Mouse (Mus musculus) olfactory bulb, adult 2 months (tissue): ENCODE results near the gene Ap5b1. TPM values are rescaled to one million over a fixed set of nuclear protein-coding genes. Genes with fewer than 3 reads are reported as not detected.
A peak's percentile ranks its signal among the peaks of the same experiment; 100 is the strongest.

Experiments used
- H3K27ac ChIP-seq: fragments of 200-500 bp; 2 replicates; pipeline ENCODE4 v1.5.1; 2012; ENCODE audit warnings: low read depth, low read length; ENCODE audit not compliant: insufficient read depth
- H3K4me1 ChIP-seq: fragments of 200-500 bp; 2 replicates; pipeline ENCODE4 v1.6.1; 2012; ENCODE audit warnings: low read length; ENCODE audit not compliant: control insufficient read depth, insufficient read depth
- H3K4me3 ChIP-seq: fragments of 200-500 bp; 2 replicates; pipeline ENCODE4 v1.5.1; 2012; ENCODE audit warnings: mild to moderate bottlenecking, low read depth, low read length, moderate library complexity; ENCODE audit not compliant: insufficient read depth
- CTCF ChIP-seq: fragments of 200-500 bp; IDR thresholded peaks from 2 replicates; pipeline ENCODE4 v1.5.1; 2012; ENCODE audit warnings: low read depth, mild to moderate bottlenecking, low read length, moderate library complexity; ENCODE audit not compliant: insufficient read depth
- POLR2A ChIP-seq: fragments of 200-500 bp; IDR thresholded peaks from 2 replicates; pipeline ENCODE4 v1.6.1; 2012; ENCODE audit warnings: mild to moderate bottlenecking, low read depth, low read length, moderate library complexity; ENCODE audit not compliant: insufficient read depth
- WGBS: fragments of 180-500 bp; shearing (Covaris S2); methylation state at CpG from one replicate; pipeline ENCODE4 v1.1.7; 2018; 5-methylcytosine and 5-hydroxymethylcytosine counted together
- polyA plus RNA-seq: library from polyadenylated mRNA; stranded (reverse); fragments of >200 nt; gene quantifications from 2 replicates; pipeline ENCODE4 v1.2.4, GENCODE M21; 2012; ENCODE audit warnings: low replicate concordance; ENCODE audit not compliant: missing spikeins, insufficient read depth, insufficient read length

Ap5b1 gene
- polyA plus RNA-seq, 1 experiment: not detected

- H3K4me3 ChIP-seq: no peak overlapping the region
- peaks cover 11% of the 10 kb centered on the region for H3K4me1 ChIP-seq
- H3K27ac ChIP-seq: no peak overlapping the region
- TF ChIP-seq CTCF: no peak
- TF ChIP-seq POLR2A: no peak
- 68% methylated on average over 11 of the region's 11 CpGs for WGBS
These were observed 23.8 kb upstream of the Ap5b1 start for GRCm38 (mm10) chr19:5544031-5544430.

- peaks cover 11% of the 10 kb centered on the region for H3K4me1 ChIP-seq
- TF ChIP-seq CTCF (no peak), POLR2A (no peak)
- H3K27ac ChIP-seq: no peak overlapping the region
- H3K4me3 ChIP-seq: no peak overlapping the region
- 86% methylated on average over 4 of the region's 4 CpGs for WGBS
These were observed 20.3 kb upstream of the Ap5b1 start for GRCm38 (mm10) chr19:5547471-5548056.

GRCm38 (mm10) chr19:5553802-5554201 is 14.0 kb upstream of the Ap5b1 start:
- no peak for TF ChIP-seq POLR2A
- no peak for TF ChIP-seq CTCF
- WGBS: 71% methylated on average over 8 of the region's 8 CpGs
- H3K4me1 ChIP-seq: no peaks in the 10 kb centered on the region

GRCm38 (mm10) chr19:5554212-5554611 is 13.6 kb upstream of the Ap5b1 start:
- Histone ChIP-seq H3K4me1 (no peaks in the 10 kb centered on the region), H3K27ac (no peak overlapping the region), H3K4me3 (no peak overlapping the region)
- TF ChIP-seq CTCF: no peak
- TF ChIP-seq POLR2A: no peak
- 92% methylated on average over 14 of the region's 14 CpGs for WGBS

More at GRCm38 (mm10) chr19:5553802-5554201, 14.0 kb upstream of the Ap5b1 start:
- Histone ChIP-seq H3K27ac (no peak overlapping the region), H3K4me3 (no peak overlapping the region)

GRCm38 (mm10) chr19:5558169-5558568 is 9.7 kb upstream of the Ap5b1 start:
- Histone ChIP-seq H3K4me3 (no peak overlapping the region), H3K4me1 (peaks cover 15% of the 10 kb centered on the region), H3K27ac (no peak overlapping the region)
- TF ChIP-seq CTCF: no peak
- TF ChIP-seq POLR2A: no peak
- 58% methylated on average over 7 of the region's 7 CpGs for WGBS

GRCm38 (mm10) chr19:5558770-5559169 is 9.1 kb upstream of the Ap5b1 start:
- Histone ChIP-seq H3K4me3 (no peak overlapping the region), H3K27ac (no peak overlapping the region), H3K4me1 (peaks cover 15% of the 10 kb centered on the region)
- WGBS: 75% methylated on average over 8 of the region's 8 CpGs
- TF ChIP-seq POLR2A (no peak), CTCF (no peak)

GRCm38 (mm10) chr19:5559229-5559628 is 8.6 kb upstream of the Ap5b1 start:
- Histone ChIP-seq H3K4me1 (peaks cover 15% of the 10 kb centered on the region), H3K4me3 (no peak overlapping the region), H3K27ac (no peak overlapping the region)
- no peak for TF ChIP-seq POLR2A
- no peak for TF ChIP-seq CTCF
- WGBS: 27% methylated on average over 8 of the region's 8 CpGs

GRCm38 (mm10) chr19:5559631-5560456 is 8.0 kb upstream of the Ap5b1 start:
- 1% methylated on average over 69 of the region's 69 CpGs for WGBS
- Histone ChIP-seq H3K27ac (no peak overlapping the region), H3K4me1 (peaks cover 15% of the 10 kb centered on the region), H3K4me3 (peak overlapping the region; percentile 25)
- TF ChIP-seq POLR2A (no peak), CTCF (no peak)

GRCm38 (mm10) chr19:5560457-5561041 is 7.3 kb upstream of the Ap5b1 start, which contains the start of gene Ovol1:
Ovol1 (minus strand) TSS chr19:5560646.
- TF ChIP-seq CTCF (no peak), POLR2A (no peak)
- Histone ChIP-seq H3K4me3 (peak within 1 kb of the TSS; percentile 25), H3K27ac (no peak within 1 kb of the TSS), H3K4me1 (peaks cover 15% of the 10 kb centered on the region)
- 1% methylated on average over 57 of the region's 57 CpGs for WGBS
